Mouse (Mus musculus): ENCODE measurements around the gene Fgf11. TPM values are rescaled to one million over a fixed set of nuclear protein-coding genes. Genes with fewer than 3 reads are reported as not detected.
A peak's percentile ranks its signal among the peaks of the same experiment; 100 is the strongest.

Fgf11 gene
- total RNA-seq (2021), result 1 to 10 TPM; 2.6 to 3.0 TPM
- long read RNA-seq, experiment 1, result 0 reads
- long read RNA-seq, experiment 2, result 0 reads

DNA sequence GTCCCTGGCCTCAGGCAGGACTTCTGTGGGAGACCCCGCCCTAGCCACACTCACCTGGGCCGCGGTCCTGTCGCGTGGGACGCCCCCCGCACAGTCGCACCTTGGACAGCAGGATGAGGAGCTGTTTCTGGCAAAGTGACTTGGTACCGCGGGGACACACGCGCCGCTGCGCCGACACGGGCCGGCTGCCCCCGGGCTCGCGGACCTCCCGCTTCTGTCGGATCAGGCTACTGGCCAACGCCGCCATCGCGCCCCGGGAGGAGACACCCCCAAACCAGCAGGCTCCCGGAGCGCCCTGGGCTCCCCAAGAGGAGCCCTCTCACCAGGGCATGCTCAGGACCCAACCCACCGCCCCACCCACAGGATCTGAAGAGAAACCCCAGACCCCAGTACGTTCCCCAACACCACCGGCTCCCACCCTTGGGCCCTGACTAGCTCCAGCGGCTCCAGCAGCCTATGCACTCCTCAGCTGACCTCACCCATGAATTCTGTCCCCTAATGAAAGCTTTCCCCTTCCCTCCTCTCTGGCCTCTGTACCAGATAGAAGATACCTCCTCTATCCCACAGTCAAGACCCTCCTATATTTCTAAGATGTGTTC is at the start of gene Fgf11:
Fgf11 (minus strand) TSS at position 479 of the 599 bp plus-strand sequence.
- DNase-seq, result no peak

DNA sequence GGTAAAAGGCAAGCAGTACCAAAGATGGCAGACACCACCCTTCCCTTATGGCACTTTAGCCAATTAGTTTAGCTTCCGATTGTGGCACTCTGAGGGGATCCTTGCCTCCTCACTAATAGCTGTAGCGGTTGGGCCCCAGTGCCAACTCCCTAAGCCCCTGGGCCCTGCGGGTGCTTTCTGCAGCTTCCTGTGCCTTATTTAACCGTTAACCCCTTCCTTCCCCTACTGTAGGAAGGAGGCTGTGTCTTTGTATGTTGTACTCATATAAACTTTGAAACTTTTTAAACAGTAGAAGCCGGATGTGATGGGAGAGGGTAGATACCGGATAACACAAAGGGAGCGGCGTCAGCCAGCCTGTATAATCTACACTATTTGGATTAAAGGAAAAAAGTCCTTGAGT is 49.1 kb upstream of the Fgf11 start:
- DNase-seq, result no peak

DNA sequence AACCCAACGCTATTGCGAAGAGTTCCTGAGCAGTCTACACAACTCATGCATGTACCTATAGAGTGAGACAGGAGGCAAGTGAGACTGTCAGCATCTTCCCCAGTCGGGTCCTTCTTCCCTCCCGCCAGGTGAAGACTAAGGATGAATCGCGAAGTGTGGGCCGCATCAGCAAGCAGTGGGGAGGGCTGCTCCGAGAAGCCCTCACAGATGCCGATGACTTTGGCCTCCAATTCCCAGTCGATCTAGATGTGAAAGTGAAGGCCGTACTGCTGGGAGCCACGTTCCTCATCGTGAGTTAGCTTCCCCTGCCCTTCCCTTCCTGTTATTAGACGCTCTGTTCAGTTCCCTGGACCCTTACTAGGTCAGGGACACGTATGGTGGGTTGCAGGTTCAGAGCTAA is 48.2 kb upstream of the Fgf11 start:
- no peak for DNase-seq

DNA sequence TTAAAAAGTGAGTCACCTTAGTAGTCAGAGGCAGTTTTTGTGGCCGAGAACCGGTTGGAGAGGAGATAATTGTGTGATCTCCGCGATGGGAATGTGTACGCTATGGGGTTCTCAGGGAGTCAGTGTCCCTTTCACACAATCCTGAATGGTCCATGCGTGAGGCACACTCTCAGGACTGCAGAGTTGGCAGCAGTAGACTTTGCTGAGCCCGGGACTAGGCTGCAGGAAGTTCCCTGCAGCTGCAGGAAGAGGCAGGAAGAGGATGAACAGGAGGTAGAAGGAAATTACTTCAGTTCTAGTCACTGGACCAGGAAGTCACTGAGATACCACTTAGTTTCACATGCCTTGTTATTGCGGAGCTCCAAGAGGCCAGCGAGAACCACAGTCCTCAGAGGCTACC is 47.5 kb upstream of the Fgf11 start:
- peak in 1 of 2 experiments; percentile 62 for DNase-seq

DNA sequence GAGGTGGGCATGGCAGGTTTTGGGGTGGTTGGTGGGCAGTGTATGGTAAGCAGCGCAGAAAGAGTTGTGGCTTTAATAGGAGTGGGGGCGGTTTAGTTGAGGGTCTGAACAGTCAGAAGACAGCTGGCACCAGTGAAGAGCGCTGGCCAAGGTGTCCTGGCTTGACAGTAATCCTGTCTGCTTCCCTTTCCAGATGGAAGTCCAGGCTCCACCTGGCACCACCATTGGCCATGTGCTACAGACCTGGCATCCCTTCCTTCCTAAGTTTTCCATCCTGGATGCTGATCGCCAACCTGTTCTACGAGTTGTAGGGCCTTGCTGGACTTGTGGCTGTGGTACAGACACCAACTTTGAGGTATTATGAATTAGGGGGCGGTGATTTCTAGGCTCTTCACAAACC is 46.4 kb upstream of the Fgf11 start:
- no peak for DNase-seq

DNA sequence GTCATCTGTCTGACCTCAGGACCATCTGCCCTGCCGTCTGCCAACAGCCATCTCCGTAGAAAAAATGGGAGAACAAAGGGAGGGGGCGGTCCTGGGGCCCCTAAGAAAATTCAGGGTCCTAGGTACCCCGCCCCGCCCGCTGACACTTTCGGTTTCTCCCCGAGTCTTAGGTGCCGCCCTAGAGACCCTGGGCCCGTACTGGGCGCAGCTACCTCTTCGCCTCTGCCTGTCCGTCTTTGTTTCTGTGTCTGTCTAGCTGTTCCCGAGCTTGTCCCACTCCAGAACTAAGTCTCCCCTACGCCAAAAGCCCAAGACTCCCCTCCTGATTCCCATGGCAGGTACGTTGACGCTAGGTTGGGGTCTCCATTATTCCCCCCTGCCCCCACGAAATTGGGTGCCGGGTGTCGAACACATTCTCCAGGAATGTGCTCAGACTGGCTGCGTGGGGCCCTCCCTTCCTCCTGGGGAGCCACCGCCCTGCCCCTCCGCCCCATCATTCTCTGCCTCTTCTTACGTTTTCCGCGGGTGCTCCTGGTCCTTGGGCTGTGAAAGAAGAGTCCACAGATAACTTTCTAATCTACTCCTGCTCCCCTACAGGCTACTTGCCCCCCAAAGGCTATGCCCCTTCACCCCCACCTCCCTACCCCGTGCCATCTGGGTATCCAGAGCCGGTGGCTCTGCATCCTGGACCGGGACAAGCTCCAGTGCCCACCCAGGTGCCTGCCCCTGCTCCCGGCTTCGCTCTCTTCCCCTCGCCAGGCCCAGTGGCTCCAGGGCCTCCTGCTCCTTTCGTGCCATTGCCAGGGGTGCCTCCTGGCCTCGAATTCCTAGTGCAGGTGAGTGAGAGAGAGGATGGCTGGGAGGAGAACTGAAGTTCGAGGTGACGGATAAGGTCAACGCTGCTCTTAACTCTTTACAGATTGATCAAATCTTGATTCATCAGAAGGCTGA is 45.4 kb upstream of the Fgf11 start:
- peak; percentile 57 to 64 for DNase-seq

DNA sequence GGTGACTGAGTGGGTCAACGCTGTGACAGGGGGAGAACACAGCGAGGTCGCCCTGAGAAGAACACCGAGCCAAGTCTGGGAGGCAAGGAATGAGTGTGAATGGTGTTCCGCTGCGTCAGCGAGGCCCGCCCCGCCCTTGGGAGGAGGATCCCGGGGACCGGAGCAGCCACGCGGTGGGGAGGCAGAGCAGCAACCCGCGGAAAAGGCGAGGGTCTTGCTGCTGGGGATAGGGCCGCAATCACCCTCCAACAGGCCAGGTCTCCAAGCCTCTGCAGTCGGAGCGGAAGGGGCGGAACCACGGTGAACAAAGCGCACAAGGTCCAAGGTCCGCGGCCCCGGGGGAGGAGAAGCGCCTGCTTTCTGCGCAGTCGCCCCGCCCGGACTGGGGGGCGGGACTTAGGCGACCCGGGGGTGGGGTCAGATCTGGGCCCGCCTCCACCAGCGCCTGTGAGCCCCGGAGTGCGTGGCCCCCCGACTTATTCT is 44.6 kb upstream of the Fgf11 start, which contains the start of gene Plscr3:
Plscr3 (plus strand) TSS at position 179 of the 483 bp plus-strand sequence.
- peak; percentile 94 to 95 for DNase-seq

DNA sequence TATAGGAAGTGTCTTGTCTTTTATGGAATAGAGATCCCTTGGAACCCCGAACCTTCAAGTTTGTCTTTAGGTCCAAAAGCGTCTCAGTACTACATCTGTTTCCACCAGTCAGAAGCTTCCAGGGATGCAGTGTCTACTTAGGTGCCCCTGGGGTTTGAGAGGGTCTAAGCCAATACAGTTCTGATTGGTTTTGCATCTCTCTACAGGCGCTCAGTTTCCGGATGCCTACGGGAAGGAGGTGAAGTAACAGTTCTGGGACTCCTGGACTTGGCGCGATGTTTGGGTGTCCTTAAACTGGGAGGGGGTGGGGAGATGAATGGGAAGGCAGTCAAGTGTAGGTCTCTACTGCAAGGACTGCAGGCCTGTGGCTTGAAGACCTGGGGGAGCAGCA is 37.1 kb upstream of the Fgf11 start:
- no peak for DNase-seq

DNA sequence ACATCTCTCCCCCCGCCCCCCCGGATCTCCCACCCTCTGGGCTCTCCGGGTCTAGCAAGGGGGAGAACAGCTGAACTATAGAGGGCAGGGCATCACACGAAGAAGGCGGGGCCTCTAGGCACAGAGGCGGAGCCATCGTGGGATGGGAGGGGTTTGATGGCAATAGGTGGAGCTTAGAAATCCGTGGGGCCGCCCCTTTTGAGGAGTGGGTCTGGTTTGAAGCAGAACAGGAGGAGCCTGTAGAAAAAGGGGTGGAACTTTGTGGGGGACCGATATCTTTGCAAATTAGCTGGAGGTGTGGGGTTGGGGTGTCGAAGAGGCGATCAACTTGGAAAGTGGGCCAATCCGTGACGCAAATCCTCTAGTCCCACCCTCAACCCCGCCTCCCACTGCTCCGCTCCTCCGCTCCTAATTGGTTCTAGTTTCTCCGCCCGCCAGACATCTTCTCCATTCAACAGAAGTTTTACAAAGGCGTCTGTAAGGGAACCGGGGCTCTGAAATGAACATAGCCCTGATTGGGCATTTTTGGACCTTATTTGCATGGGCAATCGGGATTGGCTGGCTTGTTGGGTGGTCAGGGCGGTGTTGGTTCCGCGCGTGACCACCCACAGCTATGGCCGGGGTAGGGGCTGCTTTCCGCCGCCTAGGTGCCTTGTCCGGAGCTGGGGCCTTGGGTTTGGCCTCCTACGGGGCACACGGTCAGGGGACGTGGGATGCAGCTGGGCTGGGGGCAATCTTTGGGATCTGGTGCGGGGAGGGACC is 36.5 kb upstream of the Fgf11 start, which contains the start of gene Tmem256:
Tmem256 (plus strand) TSS at position 563 of the 762 bp plus-strand sequence.
- peak; percentile 97 to 99 for DNase-seq

DNA sequence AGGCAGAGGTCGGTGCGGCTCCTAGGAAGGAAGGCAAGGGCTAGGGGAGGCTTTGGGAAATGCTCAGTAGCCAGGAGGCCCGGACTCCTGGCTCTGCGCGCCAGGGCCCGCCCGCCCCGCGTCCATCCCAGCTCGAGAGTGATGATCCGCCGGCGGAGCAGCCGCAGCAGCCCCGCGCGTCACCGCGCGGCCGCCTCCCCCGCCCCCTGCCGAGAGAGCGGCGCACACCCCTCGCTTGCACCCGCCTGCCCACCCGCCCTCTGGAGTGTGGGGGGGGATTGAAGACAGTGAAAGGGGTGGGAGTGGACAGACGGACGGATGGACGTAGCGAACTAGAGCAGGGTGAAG is 35.9 kb upstream of the Fgf11 start, which contains the start of gene Nlgn2:
Nlgn2 (minus strand) TSS at position 181 of the 348 bp plus-strand sequence.
- DNase-seq, result no peak

DNA sequence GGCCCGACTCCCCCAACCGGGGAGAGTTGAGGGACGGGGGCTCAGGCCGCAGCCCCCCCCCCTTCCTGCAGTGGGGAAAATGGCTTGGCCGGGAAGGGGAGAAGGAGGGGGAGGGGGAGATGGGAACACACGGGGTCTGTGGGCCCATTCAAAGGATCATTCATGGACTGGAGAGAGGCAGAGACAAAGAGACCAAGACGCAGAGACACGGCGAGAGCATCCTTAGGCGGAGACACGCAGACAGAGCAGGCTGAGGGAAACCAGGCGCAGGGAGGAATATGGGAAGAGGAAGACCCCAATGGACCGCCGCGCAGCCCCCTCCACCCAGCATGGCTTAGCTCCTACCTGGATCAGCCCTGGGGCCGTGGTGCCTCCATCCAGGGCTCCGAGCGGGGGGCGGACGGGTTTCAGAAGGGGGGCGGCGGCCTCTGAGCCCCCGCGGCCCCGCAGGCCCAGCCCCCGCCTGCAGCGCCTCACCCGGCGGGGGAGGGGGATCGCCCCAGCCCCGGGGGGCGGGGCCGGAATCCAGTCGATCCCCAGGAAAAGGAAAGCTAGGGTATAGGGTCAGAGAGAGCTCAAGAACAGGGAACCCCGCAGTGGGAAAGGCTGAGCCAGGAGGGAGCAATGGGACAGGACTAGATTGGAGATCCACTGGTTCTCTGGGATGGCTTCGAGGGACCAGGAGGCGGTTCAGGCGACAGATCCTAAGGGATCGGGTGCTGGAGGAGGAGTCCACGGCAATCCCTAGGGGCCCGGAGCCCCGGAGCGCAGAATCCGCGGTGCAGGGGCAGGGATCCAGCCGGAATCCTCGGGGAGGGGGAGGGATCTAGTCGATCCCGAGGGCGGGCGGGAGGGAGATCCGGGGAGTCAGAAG is 35.3 kb upstream of the Fgf11 start:
- peak; percentile 54 to 69 for DNase-seq

DNA sequence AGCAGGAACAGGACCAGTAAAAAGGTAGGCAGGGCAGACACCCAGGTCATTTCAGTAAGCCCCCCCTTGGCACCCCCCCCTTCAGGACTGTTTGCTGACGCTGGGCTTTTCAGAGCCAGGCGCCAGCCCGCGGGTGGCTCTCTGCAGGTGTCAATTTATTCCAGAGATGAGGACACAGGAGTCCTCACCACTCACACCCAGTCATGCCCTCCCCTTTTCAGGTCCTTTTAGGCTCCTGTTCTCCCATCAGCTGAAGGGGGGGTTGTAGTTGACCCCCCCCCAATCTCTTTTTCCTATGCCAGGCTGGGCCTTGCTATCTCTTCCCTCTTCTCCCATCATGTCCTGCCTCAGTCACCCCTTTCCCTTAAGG is 34.3 kb upstream of the Fgf11 start:
- DNase-seq, result no peak

DNA sequence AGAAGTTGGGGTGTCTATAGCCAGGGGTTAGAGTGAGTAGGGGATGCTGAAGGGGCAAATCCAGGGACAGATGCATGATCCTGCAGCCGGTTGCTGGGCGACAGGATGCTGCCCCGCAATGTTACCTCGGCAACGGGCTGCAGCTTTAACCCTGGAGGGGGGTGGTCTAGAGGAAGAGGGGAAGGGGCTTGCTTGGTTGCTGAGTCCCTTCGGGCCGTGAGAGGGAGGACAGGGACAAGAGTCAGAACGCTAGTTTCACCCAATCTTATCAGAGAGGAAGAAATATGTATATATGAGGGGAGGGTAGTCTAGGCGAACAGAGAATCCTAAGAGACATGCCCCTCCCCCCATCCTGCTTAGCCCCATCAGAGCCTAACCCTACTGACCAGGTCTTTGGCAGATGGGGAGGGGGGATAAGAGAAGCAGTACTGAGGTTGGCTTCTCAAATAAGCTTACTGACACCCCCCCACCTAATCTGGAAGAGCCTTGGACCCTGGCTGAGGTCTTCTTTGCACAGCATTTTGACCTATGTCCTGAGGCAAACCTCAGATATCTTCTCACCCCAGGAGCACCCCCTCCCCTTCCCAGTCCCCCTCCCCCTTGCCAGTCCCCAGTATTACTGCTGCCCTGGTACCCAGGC is 33.8 kb upstream of the Fgf11 start:
- no peak for DNase-seq

DNA sequence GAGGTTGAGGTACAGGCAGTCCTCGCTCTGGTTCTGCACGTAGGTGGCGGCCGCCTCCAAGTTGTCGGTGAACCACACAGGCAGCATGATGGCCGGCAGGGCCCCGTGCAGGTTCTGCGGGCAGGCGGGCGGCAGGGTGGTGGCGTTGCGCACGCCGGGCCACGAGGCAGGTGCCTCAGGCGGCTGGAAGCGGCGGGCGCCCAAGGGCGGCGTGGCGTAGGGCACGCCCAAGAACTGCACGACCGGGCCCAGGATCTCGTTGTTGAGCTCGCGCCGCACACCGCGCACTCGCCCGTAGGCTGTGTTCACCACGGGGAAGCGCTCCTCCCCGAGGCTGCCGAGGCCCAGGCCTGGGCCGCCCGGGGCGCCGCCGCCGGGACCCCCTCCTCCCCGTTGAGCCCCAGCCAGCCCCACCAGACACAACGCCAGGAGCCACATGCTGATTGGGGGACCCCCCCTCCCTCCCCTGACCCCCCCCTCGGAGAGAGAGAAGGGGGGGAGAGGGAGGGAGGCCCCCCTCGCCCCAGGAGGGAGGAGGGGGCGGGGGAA is 32.4 kb upstream of the Fgf11 start:
- DNase-seq, result no peak

DNA sequence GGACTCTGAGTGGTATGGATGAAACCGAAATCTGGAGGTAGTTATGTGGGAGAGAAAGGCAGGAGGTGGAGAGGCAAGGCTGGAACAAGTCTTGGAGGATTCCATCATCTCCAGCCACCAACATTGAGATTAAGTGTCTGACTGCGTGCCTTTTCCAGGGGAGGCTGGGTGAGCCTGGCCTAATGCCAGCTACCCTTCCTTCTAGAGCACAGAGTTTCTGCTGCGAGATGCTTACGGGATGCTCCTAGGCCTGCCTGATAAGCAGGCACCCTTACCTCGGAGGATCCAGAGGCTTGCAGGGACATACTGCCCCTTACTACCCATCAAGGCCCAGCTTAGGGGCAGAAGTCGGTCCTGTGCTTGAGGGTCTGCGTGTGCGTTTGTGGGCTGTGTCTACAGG is 31.9 kb upstream of the Fgf11 start:
- no peak for DNase-seq

DNA sequence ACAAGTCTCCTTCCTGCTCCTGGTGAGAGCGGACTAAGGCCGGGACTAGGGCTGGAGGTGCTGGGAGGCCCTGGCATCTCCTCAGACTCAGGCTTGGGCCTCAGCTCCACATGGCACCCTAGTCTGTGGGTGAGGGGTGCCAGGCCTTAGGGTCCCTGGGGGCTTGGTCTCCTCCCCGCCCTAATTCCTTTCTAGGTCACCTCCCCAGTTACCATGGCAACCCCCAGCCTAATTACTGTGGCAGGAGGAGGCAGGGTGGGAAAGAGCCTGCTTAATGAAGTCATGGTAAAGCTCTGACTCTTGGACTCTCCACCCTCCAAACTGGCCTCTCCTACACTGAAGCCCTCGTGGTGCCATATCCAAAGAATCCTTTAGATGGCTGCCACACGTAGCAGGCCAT is 27.2 kb upstream of the Fgf11 start:
- DNase-seq, result no peak

DNA sequence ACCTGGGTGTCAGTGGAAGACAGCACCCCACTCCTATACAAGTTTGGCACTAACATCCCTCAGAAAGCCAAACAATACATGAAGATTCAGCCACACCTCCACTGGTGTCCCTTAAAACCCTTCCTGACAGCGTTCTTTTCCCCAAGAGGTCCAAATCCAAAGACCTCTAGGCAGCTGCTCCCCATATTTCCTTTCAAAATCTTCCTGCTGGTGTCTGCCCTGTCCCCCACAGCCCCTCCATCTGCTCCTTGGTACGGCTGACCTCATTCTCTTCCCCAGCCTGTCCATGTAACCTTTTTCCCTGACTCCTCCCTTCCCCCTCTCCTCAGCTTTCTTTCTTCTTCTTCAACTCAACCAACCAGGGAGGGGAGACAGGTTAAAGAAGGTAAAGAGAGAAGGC is 21.8 kb upstream of the Fgf11 start:
- DNase-seq, result no peak

DNA sequence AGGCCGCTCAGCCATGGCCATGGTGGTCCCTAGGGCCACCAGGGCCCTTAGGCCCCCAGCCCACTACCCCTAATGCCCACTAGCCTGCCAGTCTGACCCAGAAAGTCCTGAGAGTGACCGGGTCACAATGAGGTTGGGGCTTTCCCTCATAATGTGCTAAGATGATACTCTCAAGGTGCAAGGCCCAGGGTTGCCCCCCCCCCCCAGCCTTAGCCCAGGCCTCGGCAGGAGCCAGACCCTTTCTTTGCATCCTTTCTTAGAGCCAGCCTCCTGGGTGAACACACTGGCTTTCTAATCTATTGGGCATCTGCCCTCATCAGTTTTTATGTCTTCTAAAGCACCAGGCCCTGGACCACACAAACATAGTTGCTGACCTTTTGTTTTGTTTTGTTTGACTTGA is 20.4 kb upstream of the Fgf11 start, which contains the start of gene Spem1:
Spem1 (minus strand) TSS at position 101 of the 400 bp plus-strand sequence.
- DNase-seq, result no peak

DNA sequence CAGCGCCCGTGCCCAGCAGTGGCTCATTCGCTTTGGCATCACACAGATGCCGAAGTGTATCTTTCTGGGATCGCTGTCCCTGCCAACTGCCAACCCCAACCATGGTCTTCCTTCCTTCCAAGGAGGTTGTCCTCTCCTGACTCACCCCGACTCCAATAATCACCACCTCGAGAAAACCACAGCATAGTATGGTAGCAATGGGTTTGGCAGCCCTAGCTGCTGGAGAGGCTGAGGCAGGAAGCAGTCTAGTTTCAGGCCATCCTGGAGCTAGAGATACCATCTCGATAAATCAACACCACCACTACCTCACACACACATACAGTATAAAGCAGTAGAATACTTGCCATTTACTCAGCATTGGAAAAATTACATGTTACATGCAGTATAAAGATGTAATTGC is 17.2 kb upstream of the Fgf11 start:
- no peak for DNase-seq

DNA sequence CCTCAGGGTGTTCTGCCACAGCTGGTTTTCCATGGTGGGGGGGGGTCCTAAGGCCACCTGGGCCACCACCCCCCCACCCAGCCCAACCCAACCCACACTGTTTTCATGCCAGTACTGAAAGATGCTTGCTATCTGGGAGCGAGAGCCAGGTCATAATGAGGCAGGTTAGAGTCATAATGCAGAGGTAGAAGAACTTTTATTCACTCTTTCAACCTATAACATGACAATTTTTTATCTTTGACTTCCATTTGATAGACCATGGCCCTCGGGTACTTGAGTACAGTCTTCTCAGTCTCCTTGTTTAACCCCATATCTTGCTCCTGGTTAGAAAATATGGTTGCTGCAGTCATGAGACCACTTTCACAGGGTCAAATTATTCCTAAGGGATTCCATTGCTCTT is 16.7 kb upstream of the Fgf11 start, which contains the start of gene Spem2:
Spem2 (minus strand) TSS at position 101 of the 400 bp plus-strand sequence.
- no peak for DNase-seq
